In genomic region chr10:30763179-30763770, GRCm38 (mm10) we compare ENCODE assay signal across 9 mouse cellular contexts. TPM values are rescaled to one million over a fixed set of nuclear protein-coding genes. Genes with fewer than 3 reads are reported as not detected.
A peak's percentile ranks its signal among the peaks of the same experiment; 100 is the strongest.
DNase-seq lines count a peak whose midpoint lies in the region; ATAC-seq lines count a peak whose summit lies in the region.
"Had no signal": no experiment of that assay in that cellular context is flagged by ENCODE, and none has a peak within 500 bp of the region (broad histone marks: within the 10 kb centered on the region; RNA-seq: fewer than 3 reads in every experiment).

No protein-coding gene starts in this region.

- intact Hi-C loops in heart, postnatal 25 days (cut with DNase I): no loop called here

- H3K36me3 ChIP-seq in limb, embryonic 12.5 days: no peaks in the 10 kb centered on the region
- H3K36me3 ChIP-seq in limb, embryonic 10.5 days: peaks cover 5% of the 10 kb centered on the region; the same call in 1 of the 2 replicates

- no peak overlapping the region for H3K4me2 ChIP-seq in limb, embryonic 12.5 days
- H3K4me2 ChIP-seq: midbrain, embryonic 13.5 days had no signal

- no peaks in the 10 kb centered on the region for H3K4me1 ChIP-seq in limb, embryonic 12.5 days (replicated peaks)
- H3K4me1 ChIP-seq in limb, embryonic 10.5 days: no peaks in the 10 kb centered on the region

- peaks cover 4% of the 10 kb centered on the region; the same call in 1 of the 2 replicates for H3K9me3 ChIP-seq in limb, embryonic 12.5 days
- no peaks in the 10 kb centered on the region for H3K9me3 ChIP-seq in limb, embryonic 10.5 days (replicated peaks)
- H3K9me3 ChIP-seq: midbrain, embryonic 13.5 days had no signal

- no peak overlapping the region for H3K9ac ChIP-seq in limb, embryonic 12.5 days (replicated peaks)
- H3K9ac ChIP-seq: midbrain, embryonic 13.5 days had no signal

- peak; percentile 63 for ATAC-seq in limb, embryonic 12.5 days (ENCODE audit: insufficient number of reproducible peaks, insufficient read depth, low FRiP score, low TSS enrichment, low read depth)
- peak; percentile 37 to 71; a peak in 1 of 4 replicates for ATAC-seq in hematopoietic stem cell, adult 5-6 weeks (replicated peaks in 1 of 2; ENCODE audit: insufficient read depth in 1 of 2, low FRiP score in 2 of 2, low TSS enrichment in 1 of 2, low read depth in 1 of 2, poor library complexity in 2 of 2, severe bottlenecking in 2 of 2)
- ATAC-seq: midbrain, embryonic 13.5 days had no signal

- H3K4me3 ChIP-seq in limb, embryonic 12.5 days (replicated peaks): no peak overlapping the region
- no peak overlapping the region for H3K4me3 ChIP-seq in limb, embryonic 10.5 days
- H3K4me3 ChIP-seq: midbrain, embryonic 13.5 days had no signal

- no peak overlapping the region for H3K27ac ChIP-seq in limb, embryonic 12.5 days
- H3K27ac ChIP-seq in limb, embryonic 10.5 days: no peak overlapping the region
- H3K27ac ChIP-seq: midbrain, embryonic 13.5 days had no signal

- H3K27me3 ChIP-seq in limb, embryonic 12.5 days: no peaks in the 10 kb centered on the region
- H3K27me3 ChIP-seq in limb, embryonic 10.5 days (ENCODE audit: low read depth, poor library complexity, severe bottlenecking): no peaks in the 10 kb centered on the region
- H3K27me3 ChIP-seq: midbrain, embryonic 13.5 days had no signal

- 80% methylated on average over 8 of the region's 8 CpGs for WGBS in limb, embryonic 12.5 days
- WGBS in limb, embryonic 10.5 days: 83% methylated on average over 8 of the region's 8 CpGs

- DNase-seq in heart, adult 11 months: peak; percentile 88
- no peak for DNase-seq in heart, postnatal 25 days (ENCODE audit: low spot score)
- no peak for DNase-seq in limb, embryonic 10.5 days (ENCODE audit: low spot score)
- DNase-seq in spleen, postnatal 14 days (ENCODE audit: low spot score in 2 of 2): peak; percentile 52 to 70
- no peak for DNase-seq in Muller cell, postnatal 12 days (ENCODE audit: inconsistent ontology term)
- no peak for DNase-seq in gastrocnemius, postnatal 10 days

RNA-seq across cellular contexts. Expression of gene Ncoa7, which starts 39.9 kb away (rescaled TPM):
- 1 to 10 TPM; 4.2 to 5.3 TPM for total RNA-seq in heart, postnatal 25 days (2021)
- polyA plus RNA-seq in limb, embryonic 12.5 days (2016; fragmentation: Nextera tagmentation; extraction: Ambion mirVana): 10.1 and 11.3 TPM in 2 replicates
- 6.2 and 8.2 TPM in 2 replicates for polyA plus RNA-seq in limb, embryonic 10.5 days (2016; fragmentation: Nextera tagmentation; extraction: Ambion mirVana)
- 48.2 and 67.9 TPM in 2 replicates for total RNA-seq in hematopoietic stem cell, adult 5-6 weeks (2017)
- total RNA-seq in gastrocnemius, postnatal 10 days (2021): 1 to 10 TPM; 5.6 to 9.6 TPM

Comparison
In these comparisons a context has a peak if more than half of its experiments do, and no peak if none do; other contexts are left out.
1. DNase-seq: peak in heart, adult 11 months (single experiment) and spleen, postnatal 14 days (2 of 2); none in heart, postnatal 25 days (single experiment), limb, embryonic 10.5 days (single experiment), Muller cell, postnatal 12 days (single experiment) and gastrocnemius, postnatal 10 days (single experiment).